Mouse (Mus musculus) thymus, postnatal 10 days (tissue): ENCODE results near the gene Hist1h1d.
A peak's percentile ranks its signal among the peaks of the same experiment; 100 is the strongest.
"Not testable (repeated sequence)": the region's sequence is repeated elsewhere in the genome, so short reads cannot be mapped to it uniquely, and the experiment has no call there.

Source experiments
- DNase-seq, 2 experiments: peaks; one replicate each; pipeline ENCODE4 v3.0.0; 2021; ENCODE audit warnings: low spot score in 2 of 2

Hist1h1d gene

DNA sequence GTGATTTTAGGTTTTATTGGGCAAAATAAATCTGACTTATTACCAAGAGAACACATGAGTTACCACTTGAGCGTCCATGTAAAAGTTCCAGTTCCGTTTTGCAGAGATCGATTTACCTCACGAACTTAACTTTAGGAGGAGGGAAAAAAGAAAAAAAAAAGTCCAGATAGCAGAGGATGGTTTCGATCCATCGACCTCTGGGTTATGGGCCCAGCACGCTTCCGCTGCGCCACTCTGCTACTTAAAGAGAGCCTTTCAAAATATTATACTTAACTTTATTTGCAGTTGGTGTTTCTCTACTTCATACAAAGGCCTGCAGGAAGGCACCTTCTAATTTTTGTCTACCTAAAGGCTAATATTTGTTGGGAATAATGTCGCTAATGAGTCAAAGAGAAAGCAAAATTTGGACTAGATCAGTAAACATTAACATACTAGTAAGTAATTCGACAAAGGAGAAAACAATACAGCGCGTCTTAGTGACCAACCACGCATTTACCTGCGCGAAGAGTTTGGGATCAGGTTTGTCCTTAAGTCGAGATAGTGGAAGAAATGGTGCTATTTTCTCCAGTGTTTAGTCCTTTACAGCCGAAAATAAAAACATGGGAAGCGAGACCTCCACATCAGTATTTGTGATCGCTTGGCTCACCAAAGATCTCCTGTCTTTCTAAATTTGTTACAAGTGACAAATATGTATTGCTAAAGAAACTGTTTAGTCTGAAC, 22.7 kb upstream of the Hist1h1d start:
- DNase-seq = peak; percentile 43 to 75

GRCm38 (mm10) chr13:23530901-23531875, 21.9 kb upstream of the Hist1h1d start, which contains the start of gene Hist1h4h:
Hist1h4h (plus strand) TSS chr13:23531050.
- DNase-seq = peak; percentile 98 to 99

DNA sequence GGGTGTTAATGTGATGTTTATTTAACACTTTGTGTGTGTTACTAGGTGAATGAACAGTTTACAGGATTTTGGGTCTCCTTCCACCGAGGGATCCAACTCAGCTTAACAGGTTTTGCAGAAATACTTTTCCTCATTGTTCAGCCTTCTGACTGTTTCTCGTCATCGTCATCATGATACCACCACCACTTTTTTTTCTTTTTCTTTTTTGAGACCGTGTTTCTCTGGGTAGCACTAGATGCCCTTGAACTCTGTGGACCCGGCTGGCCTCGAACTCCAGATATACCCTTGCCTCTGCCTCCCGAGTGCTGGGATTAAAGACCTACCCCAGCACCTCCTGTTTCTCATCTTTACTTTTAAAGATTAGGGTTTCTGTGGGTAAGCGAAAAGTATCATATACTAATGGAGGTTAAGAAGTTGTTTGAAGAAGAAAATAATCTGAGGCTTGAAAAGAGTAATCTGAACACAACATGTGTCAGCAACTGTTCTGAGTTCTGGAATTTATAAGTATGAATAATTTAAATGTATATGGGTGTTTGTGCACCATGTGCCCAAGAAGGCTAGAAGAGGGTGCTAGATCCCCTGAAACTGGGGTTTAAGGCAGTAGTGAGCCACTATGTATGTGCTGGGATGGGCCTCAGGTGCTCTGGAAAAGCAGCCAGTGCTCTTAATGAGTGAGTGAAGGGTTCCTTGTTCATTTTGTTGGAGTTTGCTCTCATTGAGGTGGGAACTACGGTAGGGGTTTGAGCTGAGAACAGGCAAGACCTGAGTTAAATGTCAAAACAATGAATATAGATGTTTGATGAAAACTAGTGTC, 20.6 kb upstream of the Hist1h1d start:
- DNase-seq = no peak

DNA sequence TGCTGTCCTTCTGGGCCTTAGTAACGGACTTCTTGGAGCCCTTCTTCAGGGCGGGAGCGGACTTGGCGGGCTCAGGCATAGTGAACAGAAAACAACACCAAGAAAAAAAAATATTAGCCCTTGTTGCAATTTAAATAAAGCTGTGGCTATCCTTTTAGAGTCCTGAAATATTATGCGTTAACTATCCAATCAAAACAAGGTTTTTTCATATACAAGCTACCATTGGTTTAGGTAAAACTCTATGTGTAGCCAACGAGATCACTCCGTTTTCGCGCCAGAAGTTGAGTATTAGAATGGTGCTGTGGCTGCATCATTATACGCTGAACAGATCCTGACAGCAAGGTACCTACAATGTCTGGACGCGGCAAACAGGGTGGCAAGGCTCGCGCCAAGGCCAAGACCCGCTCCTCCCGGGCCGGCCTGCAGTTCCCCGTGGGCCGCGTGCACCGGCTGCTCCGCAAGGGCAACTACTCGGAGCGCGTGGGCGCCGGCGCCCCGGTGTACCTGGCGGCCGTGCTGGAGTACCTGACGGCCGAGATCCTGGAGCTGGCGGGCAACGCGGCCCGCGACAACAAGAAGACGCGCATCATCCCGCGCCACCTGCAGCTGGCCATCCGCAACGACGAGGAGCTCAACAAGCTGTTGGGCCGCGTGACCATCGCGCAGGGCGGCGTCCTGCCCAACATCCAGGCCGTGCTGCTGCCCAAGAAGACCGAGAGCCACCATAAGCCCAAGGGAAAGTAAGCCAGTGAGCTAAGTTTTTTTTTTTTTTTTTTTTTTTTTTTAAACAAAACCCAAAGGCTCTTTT, 19.3 kb upstream of the Hist1h1d start, which contains the start of gene Hist1h2af:
Hist1h2af (plus strand) TSS at position 347 of the 808 bp plus-strand sequence.
- peak; percentile 67 to 68 for DNase-seq

GRCm38 (mm10) chr13:23534368-23535131, 18.5 kb upstream of the Hist1h1d start:
- DNase-seq = peak in 1 of 2 experiments; percentile 22

DNA sequence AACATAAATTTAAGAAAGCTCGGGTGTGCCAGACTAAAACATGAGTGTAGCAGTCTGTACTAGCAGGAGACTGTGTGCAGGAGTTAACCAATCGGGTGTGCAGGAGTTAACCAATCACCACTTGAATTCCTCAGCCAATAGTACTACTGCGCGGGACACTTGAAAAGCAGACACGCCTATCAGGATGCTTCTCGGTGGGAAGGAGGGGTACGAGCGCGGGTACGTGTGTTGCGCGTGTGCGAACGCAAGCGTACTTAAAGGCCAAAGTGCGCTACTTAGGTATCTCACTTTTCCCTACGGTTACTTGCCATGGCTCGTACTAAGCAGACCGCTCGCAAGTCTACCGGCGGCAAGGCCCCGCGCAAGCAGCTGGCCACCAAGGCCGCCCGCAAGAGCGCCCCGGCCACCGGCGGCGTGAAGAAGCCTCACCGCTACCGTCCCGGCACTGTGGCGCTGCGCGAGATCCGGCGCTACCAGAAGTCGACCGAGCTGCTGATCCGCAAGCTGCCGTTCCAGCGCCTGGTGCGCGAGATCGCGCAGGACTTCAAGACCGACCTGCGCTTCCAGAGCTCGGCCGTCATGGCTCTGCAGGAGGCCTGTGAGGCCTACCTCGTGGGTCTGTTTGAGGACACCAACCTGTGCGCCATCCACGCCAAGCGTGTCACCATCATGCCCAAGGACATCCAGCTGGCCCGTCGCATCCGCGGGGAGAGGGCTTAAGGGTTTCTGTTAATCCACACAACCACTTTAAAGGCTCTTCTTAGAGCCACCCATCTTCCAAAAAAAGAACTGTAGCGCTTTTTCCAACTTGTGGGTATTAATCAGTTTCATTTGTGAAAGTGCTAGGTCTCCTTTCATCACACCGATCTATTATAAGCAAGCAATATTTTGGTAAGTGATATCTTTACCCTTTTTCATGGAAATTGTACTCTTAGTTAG, 17.7 kb upstream of the Hist1h1d start, which contains the start of gene Hist1h3g:
Hist1h3g (plus strand) TSS at position 286 of the 939 bp plus-strand sequence.
- DNase-seq = peak; percentile 87 to 92

- no peak for DNase-seq
Measured at GRCm38 (mm10) chr13:23536076-23536822, 16.8 kb upstream of the Hist1h1d start.

DNA sequence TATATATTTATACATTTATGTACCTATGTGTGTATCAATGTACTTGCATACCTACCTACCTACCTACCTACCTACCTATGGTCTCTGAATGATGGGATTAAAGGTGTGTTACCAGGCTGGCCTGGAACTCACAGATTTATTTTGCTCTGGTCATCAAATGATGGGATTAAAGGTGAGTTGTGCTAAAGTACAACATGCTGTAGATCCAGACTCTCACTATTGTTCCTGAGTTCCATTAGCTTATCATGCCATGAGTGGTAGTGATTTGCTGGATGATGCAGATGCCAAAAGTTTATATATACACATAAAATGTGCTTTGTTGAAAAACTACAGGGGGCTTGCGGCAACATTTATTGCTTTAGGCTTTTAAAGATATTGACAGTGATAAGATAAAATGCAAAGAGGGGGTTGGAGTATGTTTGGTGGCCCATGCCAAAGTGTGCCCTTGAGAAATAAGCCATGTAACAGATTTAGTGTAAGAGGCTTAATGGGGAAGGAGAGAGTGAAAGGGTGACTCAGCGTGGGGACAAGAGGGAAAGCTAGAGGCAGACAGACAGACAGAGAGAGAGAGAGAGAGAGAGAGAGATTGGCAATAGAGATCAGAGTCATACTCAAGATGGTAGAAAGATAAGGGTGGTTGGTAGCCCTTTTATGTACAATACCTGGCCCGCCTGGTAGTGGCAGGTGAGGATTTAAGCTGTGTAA, 15.9 kb upstream of the Hist1h1d start:
- no peak for DNase-seq

DNA sequence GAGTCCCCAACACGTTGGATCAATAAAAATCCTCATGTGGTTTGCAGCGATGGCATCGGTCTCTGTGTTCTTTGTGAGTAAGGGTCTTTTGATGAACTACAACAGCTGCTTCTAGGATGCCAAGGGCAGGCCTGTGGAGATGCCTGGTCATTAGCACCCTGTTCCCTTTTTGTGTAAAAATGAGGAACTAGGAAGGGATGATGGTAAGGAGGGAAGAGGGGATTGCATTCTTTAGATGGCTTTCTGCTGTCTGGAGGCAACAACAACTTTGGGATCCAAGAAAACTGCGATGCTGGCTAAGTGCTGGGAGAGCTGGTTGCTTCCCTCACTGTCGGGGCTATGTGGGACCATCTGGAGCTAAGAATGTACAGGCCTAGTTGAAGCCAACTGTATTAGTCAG, 14.8 kb upstream of the Hist1h1d start:
- no peak for DNase-seq

DNA sequence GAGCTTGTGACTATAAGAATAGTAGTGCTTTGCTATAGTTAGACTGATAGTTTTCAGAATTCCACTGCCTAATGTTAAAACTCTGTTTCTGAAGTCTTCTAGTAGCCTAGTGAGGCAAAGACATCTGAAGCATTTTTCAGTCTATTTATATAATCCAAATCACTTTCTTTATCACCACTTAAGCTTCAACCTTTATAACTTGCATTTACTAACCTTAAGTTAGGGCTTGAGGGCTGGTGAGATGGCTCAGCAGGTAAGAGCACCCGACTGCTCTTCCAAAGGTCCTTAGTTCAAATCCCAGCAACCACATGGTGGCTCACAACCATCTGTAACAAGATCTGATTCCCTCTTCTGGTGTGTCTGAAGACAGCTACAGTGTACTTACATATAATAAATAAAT, 13.2 kb upstream of the Hist1h1d start:
- DNase-seq = not testable (repeated sequence)

- no peak for DNase-seq
Measured at GRCm38 (mm10) chr13:23541497-23541896, 11.6 kb upstream of the Hist1h1d start.

- not testable (repeated sequence) for DNase-seq
Measured at GRCm38 (mm10) chr13:23542225-23542980, 10.7 kb upstream of the Hist1h1d start.

DNA sequence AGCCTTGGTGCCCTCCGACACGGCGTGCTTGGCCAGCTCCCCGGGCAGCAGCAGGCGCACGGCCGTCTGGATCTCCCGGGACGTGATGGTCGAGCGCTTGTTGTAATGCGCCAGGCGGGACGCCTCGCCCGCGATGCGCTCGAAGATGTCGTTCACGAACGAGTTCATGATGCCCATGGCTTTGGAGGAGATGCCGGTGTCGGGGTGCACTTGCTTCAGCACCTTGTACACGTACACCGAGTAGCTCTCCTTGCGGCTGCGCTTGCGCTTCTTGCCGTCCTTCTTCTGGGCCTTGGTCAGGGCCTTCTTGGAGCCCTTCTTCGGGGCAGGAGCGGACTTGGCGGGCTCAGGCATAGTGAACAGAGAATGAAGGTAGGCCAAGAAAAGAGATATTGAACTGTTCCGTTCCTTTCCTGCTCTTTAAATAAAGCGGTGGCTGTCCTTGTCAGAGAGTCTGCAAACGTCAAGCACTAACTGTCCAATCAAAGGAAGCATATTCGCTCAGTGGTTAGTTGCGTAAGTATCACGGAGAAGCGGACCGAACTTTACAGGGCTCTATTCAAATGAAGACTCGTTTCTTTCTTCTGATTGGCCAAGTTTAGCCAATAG, 10.0 kb upstream of the Hist1h1d start, which contains the start of gene Hist1h2bh:
Hist1h2bh (minus strand) TSS at position 394 of the 609 bp plus-strand sequence.
- DNase-seq = peak; percentile 73 to 79

DNA sequence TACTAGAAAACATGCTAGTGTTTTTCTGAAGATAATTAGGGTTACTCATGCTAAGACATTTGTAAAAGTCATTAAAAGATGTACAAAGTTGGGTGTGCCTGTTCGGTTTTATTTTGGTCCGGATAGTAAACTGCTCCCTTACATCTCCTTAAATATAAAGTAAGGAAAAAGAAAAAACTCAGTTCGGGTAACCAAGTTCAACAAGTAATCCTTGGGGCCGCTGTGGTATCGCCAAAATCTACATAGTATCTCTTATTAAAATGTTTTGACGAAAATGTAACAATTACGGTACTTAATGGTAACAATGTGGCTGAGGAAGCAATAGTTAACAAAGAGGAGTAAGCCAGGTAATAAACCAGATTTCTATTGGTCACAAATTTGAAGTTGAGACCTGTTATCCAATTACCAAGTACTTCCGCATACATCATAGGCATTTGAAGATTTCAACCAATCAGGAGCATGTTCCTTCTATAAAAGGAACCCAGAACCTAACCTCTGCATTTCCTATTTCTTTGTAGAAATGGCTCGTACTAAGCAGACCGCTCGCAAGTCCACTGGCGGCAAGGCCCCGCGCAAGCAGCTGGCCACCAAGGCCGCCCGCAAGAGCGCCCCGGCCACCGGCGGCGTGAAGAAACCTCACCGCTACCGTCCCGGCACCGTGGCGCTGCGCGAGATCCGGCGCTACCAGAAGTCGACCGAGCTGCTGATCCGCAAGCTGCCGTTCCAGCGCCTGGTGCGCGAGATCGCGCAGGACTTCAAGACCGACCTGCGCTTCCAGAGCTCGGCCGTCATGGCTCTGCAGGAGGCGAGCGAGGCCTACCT, 8.9 kb upstream of the Hist1h1d start, which contains the start of gene Hist1h3f:
Hist1h3f (plus strand) TSS at position 88 of the 822 bp plus-strand sequence.
- DNase-seq = peak; percentile 71 to 83

- DNase-seq = not testable (repeated sequence)
Measured at GRCm38 (mm10) chr13:23544787-23545120, 8.3 kb upstream of the Hist1h1d start.
